Mouse (Mus musculus): ENCODE results near the gene Pcdh7.

- no peak for TF ChIP-seq CTCF (IDR thresholded peaks at IDR 0.05; ENCODE audit: low read depth, low read length)
- no peak for TF ChIP-seq POLR2AphosphoS5 (IDR thresholded peaks at IDR 0.05; ENCODE audit: insufficient replicate concordance, low read depth, low read length)
- TF ChIP-seq GATA1 (IDR thresholded peaks at IDR 0.05; ENCODE audit: borderline replicate concordance, low read length): no peak
- no peak for TF ChIP-seq TAL1 (conservative IDR thresholded peaks at IDR 0.05; ENCODE audit: low read depth, low read length)
These were observed 365.3 kb downstream of the Pcdh7 start for GRCm38 (mm10) chr5:58083056-58083455.
